Mouse (Mus musculus) retina, postnatal 7 days (tissue): Measurements from ENCODE around the gene Pm20d1.
A peak's percentile ranks its signal among the peaks of the same experiment; 100 is the strongest.

Experiments
- DNase-seq: peaks from one replicate; pipeline ENCODE4 v3.0.0-alpha.2; 2012; ENCODE audit warnings: low read depth, low spot score

The Pm20d1 gene

DNA sequence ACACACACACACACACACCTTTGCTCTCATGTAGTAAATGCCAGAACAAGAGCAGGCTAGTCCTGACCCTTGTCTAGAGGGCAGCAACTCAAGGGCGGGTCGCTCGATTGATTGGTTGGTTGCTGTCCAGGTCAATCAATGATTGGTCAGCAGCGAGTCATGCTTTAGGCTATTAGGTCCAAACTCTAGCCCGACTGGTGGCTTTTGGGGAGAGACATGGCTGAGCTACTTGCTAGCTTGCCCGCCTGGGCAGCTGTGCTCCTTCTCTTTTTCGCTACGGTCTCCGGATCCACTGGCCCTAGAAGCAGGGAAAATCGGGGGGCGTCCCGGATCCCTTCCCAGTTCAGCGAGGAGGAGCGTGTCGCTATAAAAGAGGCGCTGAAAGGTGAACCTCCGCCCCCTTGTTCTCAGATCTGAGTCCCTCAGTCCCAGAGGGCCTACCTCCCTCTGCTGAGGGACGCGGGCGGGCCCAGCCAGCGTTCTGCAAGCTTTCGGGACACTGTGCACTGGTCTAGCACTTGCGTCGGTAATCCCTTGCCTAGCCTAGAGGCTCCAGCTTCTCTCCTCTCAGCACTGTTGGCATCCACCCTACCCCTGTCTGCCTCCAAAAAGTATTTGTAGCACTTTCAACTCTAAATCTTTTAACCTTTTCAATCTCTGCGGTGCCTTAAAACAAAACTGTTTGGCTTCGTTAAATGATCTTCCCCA is at the start of gene Pm20d1:
Pm20d1 (plus strand) TSS at position 180 of the 708 bp plus-strand sequence.
- DNase-seq: no peak

DNA sequence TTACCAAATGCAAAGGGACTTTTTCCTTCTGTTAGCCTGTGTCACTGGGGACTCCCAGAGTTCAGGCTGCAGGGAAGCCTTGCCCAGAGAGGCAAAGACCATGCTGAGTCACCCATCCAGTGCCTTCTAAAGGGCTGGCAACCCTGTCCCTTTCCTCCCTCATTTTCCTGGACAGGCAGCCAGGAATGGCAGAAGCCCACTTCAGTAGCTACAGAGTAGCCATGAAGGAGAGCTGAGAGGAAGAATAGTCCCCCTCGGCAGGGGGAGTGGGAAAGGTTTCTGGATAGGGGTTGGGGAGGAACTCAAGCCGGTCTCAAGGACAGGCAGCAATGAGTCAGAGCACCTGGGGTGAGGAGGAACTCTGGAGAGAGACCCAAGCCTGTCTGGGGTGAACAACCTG is 49.4 kb upstream of the Pm20d1 start:
- no peak for DNase-seq

DNA sequence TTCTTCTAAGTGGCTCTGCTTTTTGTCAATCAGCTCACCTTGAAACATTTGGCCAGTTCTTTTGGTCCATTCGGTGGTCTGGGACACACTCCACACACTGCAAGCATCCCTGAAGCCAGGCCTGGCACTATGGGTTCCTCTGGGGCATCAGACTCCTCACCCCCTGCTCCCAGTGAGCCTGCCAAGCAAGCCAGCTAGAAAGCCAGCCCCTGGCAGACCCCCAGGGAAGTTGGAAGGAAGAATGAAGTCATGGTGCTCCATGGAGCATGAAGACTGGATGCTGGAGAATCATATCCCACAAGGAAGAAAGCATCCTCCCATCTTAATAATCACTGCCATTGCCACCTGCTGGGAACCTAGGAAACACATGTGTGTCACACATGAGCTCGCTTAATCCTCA is 48.5 kb upstream of the Pm20d1 start:
- no peak for DNase-seq

DNA sequence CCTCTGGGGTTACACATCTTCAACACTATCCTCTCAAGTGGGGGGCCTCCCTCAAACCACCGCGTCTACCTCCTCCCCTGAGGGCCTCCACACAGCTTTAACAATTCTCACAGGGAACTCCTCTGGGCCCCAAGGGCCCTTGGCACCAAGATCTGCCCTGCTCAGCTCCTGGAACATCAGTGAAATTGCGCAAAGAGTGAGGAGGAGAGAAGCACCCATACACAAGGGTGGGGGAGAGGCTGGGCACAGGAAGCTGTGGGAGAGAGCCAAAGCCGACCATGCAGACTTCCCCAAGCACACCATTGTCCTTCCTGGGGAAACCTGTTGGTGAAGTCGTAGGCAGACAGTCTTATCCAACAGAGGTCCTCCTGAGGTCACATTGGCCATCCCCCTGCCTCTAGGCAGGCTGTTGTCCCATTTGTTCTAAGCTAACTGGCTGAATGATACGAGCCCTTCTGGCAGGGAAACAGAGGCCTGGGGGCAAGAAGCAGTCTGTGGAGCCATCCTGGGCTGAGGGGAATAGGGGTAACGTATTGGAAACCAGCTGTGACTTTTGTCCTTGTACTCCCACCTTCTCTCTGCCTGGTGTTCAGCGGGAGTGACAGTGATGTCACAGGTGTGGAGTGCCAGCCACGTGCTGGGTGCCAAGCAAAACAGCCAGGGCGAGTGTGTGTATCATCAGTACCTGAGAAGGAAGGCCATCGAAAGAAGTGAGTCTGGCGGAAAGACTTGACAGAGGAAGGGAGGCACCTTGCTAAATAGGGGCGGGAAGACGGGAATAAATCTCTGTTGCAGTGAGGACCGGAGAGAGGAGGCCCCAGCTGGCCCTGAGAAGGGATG is 47.3 kb upstream of the Pm20d1 start:
- DNase-seq: no peak

DNA sequence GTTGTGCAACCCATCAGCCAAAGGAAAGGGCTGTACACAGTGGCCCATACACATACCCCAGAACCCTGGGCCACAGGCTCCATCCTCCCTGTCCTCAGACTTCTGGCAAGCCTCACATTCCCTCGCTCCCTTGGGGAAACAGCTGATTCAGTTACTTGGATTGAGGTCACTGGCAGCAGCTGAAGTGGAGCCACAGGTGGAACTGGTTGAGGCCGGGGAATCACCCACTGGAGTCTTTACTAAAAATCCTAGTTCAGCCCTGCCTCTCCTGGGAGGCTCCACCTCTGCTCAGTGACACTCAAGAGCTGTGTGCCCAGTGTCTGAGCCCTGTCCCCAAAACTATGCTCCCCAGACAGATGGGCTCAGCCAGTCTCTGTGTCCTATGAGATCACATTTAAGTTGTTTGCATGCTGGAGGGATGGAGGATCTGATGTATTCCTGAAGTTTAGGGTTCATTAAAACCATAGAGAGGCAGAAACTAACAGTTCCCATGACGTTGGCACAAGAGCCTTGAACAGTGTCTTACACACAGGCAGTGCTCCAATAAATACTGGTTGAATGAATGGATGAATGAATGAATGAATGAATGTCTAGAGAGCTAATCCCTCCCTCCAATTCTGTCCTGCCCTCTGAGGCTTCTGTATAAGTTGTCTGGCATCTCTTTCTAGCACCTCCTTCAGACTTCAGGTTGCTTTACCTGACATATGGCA is 45.8 kb upstream of the Pm20d1 start:
- DNase-seq: no peak

DNA sequence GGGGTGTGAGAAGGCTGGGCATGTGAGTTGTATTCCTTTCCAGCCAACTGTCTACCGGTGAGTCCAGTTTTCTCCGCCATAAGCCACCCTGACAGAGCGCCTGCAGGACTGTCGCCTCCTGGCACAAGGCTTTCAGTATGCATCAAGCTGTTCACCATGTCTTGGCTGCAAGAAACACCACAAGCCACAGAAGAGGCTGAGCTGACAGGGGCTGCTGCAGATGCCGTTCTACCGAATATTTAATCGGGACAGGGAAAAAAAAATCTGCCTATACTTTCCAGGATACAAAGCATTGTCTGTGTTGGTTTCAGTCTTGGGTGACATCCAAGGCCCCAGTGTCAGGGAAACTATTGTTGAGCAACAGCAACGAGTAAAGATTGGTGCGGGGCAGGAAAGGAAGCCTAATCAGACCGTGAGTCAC is 45.3 kb upstream of the Pm20d1 start:
- DNase-seq: no peak

DNA sequence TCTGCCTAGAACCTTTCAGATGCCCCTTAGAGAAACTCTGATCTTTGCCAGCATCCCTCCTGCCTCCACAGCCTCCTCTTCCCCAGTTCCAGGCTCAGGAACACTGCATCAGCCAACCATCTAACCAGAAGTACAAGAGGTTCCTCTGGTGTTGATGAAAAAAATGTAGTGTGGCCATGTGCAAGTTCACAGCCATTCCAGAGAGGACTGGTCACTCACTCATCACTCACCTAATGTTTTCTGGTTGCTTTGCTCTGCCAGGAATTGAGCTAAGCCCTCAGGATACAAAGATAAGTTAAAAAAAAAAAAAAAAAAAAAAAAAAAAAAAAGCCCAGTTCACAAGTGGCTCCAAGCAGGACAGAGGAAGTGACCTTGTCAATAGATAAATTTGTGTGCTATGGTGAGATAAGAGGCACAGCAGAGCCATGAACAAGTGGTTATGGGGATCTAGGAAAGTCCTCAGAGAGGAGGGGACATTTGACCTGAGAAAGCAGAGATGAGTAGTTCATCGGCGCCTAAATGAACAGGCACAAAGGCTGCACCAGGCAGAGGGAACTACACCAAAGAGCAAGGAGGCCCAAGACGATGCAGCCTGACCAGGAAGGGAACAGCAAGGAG is 42.9 kb upstream of the Pm20d1 start:
- no peak for DNase-seq

DNA sequence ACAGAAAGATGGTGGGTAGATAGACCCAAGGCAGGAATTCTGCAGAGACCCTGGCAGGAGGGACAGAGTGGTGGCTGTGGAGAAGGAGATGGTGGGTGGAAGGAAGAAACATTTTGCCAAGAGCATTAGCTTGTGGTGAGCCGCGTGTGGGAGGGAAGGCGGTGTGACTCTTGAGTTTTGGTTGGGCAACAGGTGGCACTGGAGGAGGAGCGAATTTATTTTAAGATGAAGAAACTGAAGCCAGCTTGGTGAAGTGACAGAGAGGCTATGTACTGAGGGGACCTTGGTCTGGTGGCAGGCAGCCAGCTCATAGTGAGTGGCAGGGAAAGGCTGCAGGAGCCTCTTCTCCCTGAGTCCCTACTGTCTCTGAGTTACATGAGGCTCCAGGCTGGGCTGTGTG is 42.3 kb upstream of the Pm20d1 start:
- no peak for DNase-seq

DNA sequence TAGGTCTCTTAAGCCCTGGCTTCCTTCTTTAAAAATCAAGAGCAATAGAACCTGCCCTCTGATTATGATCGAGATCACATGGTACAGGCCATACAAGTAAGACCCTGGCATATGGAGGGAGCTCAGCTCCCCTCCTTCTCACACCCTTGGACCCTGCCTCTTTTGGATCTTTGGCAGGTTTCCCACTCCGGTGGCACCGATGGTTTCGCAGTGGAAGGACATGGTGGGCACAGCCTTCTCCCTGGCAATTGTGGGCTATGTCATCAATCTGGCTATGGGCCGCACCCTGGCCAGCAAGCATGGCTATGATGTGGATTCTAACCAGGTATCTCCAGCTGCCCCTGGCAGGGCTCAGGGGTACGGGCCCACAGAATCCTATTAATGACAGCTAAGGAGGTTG is 40.0 kb upstream of the Pm20d1 start:
- DNase-seq: no peak

DNA sequence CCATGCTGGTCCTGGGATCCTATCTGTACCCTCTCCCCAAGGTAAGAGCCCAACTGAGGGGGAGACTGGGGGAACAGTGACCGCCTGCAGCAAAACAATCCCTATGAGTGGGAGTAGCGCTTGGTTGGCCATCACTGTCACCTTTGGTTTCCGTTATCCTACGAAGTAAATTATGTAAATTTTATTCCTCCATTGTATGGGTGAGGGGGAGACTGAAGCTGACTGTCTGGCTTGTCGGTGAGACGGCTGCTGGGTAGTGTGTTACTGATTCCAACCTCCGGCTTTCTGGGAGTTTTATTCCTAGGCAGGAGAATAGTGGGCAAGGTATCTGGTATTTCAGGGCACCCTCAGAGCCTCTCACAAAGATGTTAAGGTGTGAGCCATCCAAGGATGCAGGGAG is 38.4 kb upstream of the Pm20d1 start:
- DNase-seq: no peak

DNA sequence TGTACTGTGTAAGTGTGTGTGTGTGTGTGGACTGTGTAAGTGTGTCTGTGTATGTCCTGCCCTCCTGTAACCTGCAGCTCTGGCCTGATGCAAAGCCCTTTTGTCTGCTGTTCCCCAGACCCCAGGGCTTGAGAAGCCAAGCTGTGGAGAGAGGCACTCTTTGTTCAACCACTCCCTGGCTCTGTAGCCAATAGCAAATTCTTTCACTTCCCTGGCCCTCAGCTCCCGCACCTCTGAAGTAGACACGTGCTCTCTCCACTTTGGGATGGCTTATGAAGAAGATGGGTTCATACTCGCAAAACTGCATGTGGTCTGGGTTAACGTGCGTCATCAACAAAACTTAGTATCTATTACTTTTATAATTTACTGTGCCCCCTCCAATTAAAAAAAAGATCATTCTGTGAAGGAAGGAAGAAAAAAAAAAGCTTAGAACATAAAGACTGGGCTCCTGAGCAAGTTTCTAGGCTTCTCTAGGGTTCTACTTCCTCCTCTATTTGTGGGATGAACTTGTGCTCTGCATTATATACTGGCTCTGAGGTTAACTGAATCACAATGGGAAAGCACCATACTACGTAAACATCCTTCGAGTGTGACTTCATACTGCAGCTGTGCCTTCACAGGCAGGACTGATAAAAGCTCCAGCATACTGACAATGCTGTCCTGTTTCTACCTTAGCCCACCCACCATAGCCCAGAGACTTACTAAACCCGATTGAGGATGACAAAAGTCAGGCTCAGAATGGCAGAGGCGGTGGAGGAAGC is 37.3 kb upstream of the Pm20d1 start:
- DNase-seq: no peak

DNA sequence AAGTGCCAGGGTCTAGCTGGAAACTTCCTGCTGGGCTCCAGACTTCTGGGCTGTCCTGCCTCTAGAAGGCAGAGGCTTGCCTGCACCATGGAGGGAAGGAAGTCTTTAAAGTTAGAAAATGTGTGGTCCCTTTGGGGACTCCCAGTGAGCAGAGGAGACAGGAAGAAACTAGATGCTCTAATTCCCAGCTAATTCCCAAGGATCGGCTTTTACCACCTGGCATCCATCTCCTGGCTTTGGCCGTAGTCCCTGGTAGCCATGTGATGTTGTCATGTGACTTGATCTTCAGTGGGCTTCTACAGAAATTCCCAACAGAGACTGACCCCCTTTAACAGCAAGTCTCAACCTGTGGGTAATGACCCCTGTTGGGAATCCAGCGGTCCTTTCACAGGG is 36.8 kb upstream of the Pm20d1 start:
- DNase-seq: no peak

DNA sequence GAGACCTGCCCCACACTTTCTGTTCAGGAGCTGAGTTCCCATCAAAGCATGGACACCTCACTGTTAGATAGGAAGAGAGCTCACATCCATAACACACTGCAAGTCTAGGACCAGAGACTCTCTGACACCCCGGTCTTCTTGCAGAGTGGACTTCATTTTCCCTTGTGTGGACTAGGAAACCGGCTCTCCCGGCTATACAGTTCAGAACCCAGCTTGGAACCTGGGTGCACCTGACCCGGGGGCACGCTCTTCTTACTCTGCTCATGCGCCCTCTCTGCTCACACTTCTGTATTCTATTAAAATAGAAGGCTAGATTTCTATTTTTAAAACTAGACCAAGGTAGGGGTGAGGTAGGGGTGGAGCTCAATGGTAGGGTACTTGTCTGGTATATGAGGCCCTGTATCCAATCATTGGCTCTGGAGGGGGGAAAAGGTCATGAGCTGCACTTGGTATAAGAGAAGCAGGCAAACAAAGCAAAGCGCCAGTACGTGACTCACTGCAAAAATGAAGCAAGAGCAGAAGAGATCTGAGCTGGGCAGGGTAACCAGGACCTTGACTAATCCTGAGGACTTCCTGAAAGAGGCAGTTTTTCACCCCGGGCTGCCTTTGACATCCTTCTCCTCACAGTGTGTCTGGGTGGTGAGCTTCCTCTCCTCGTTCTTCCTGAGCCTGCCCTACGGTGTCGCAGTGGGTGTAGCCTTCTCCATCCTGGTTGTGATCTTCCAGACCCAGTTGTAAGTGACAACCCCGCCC is 35.9 kb upstream of the Pm20d1 start:
- DNase-seq: no peak

DNA sequence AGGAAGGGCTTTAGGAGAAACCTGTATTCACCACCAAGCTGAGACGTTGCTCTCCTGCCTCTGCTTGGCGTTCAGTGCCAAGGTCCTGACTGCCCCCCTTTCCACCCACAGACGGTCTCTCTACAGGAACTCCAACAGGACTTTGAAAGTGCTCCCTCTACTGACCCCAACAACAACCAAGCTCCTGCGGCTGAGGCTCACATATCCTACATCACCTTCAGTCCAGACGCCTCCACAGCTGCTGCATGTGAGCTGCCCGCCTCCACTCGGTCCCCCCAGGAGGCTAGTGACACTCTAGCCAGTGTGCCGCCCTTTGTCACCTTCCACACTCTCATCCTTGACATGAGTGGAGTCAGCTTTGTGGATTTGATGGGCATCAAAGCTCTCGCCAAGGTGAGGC is 33.5 kb upstream of the Pm20d1 start:
- DNase-seq: no peak

DNA sequence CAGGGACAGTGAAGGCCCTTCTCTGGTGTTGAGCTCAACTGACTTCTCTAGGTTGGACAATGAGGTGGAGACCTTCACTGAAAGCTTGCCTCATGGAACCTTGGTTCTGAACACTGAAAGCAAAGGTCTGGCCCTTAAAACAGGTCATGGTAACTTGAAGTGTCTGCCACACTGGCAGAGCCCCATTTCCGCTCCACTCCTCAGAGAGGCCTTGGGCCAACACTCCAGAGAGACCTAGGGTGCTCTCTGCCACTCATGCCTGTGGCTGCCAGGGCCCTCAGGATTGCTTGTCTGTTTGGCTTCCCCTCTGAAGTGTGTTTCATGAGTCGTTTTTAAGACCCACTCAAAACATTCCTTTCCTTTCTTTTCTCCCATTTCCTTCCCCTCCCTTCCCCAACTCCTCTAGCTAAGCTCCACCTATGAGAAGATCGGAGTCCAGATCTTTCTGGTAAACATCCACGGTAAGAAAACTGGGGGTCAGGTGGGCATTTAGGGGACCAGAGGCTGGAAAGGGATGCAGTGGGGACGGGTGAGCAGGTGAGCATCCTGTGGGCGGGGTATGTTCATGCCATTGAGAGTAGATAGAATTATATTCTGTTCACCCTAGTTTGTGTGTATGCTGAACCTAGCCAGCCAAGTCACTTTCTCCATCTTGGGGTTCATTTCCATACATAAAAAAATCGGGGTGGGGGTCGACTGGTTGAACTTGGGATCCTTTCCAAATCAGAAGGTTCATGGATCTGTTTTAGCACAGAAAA is 32.4 kb upstream of the Pm20d1 start:
- no peak for DNase-seq

DNA sequence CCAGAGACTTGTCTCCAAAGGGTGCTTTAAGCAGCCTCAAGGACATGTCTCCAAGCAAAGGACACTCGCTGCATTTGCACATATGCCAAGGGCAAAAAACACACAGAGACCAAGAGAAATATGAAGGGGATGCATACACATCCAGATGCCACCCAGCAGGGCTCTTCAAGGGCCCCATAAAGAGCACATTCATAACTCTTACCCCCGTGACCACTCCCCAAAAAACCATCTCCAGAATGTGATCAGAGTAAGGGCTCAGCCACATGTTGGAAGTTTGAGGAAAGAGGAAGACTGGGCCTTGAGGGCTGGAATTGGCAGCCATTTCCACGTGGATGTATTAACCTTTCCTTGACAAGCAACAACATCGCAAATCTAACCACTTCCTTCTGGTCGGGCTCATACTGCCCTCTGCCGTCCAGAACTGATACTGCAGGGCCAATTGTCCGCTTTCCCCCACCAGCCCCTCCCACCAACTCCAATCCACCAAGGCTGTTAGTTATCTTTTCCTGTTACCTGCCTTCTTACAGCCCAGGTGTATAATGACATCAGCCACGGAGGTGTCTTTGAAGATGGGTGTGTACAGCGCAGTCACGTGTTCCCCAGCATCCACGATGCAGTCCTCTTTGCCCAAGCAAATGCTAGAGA is 31.7 kb upstream of the Pm20d1 start:
- peak; percentile 53 for DNase-seq

DNA sequence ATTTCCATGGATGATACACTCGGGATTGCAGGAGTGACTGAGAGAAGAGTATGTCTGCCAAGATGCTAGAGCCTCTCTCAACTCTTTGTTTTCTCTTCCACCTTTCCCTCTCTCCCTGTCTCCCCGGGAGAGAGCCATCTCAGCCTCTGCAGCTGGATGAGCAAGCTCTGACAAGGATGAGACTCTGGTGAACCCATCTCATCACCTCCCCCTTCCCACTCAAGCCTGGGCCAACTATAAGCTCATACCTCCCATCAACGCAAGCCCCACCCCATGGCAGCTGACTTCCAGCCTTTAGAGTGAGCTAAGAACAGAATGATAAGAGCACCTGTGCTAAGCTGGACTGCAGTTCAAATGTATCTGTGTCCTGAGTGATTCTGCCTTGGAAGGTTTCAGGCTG is 27.9 kb upstream of the Pm20d1 start:
- DNase-seq: no peak

DNA sequence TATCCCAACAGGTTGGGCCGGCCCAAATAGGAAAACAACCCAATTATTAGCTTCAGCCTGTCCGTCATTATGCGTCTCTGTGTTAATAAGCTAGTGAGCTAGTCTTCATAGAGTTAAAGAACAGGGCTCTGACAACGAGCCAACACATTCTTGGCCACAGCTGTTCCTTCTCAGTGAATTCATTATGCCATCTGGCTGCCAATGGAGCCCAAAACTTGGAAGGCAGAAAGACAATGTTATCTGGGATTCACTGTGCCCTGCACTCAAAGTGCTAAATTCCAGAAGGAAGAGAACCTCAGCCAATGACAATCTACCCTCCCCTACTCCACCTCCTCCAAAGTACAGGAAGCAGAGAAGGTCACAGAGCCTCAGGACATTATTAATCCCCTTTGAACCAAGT is 26.5 kb upstream of the Pm20d1 start:
- DNase-seq: no peak

DNA sequence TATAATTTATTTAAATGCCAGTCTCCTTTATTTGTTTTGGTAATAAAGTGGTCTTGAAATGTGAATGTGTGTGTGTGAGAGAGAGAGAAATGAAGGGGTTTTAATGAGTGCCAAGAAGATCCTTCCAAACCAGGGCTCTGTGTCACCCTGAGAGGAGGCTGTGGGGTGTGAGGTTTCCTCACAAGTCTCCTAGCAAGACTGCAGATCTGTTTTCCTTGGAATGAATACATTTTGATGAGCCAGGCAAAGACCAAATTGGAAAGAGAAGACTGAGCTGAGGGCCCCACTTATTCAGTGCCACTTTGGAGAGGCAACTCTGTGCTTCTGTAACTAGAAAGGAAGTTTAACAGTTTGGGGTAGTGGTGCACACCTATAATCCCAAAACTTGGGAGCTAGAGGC is 25.7 kb upstream of the Pm20d1 start:
- DNase-seq: no peak
